Mouse (Mus musculus): ENCODE results near the gene Smyd1.
A peak's percentile ranks its signal among the peaks of the same experiment; 100 is the strongest.
"Not testable (repeated sequence)": the region's sequence is repeated elsewhere in the genome, so short reads cannot be mapped to it uniquely, and the experiment has no call there.

The Smyd1 gene

DNA sequence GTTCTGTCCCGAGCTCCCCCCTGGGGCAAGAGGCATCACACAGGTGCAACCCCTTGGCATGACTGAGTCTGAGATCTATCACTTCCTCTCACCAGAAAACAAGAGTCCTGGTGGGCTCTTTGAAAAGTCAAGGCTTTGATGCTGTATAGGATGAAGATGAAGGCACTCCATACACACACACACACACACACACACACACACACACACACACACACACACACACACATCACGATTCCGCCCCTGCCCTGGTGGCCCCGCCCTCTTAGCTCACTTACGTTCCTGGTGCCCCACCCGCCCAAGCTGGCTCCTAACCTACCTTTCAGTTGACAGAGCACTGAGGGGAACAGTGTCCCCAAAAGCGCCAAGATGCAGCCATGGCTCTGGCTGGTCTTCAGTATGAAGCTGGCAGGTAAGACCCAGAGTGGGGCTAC is 473 bp upstream of the Smyd1 start, which contains the start of gene Cd8b1:
Gene Cd8b1, plus strand, starts transcription at position 298 of the 431 bp plus-strand sequence.
- no peak for DNase-seq

DNA sequence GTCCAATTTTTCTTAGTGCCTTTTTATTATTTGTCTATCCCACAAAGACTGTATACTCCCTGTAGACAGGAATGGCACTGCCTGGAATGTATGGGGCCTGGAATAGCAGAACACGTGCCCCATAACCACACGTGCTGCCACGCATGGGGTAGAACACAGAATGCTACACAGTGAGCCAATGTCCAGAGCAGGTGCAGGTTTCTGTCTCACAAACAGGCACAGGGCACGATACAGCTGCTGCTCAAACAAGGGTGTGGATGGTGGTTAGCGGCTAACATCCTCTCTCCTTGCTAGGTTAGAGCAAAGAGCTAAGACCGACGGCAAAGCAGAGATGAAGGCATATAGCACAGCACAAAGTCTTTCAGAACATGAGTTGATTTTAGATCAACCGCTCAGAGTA is 14.5 kb downstream of the Smyd1 start:
- DNase-seq, result no peak

DNA sequence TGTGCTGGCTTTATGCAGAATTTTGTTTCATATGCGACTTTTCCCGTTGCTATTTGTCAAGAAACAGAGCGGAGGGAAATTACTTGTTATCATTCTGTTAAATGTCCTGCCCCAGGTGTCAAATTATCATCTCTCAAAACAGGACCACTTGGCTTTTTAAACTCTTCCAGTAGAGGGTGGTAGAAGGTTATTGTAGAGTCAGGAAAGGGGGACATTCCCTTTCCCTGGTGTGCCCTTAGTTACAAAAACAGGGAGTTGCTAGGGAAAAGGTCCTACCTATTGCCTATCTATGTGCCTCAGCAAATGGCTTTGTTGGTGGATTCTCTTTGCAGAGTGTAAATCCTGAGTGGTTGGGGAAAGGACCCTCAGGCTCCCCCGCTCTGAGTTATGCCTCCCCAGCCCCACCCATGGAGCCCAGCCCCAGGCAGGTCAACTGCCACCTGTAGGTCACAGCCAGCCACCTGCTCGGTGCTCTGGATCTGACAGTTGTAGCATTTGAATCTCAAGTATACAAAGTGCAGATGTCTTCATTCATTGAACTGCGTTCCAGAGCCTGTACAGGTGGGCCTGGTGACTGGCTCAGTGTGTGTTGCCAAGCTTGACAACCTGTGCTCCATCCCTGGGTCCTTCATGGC is 19.8 kb downstream of the Smyd1 start:
- DNase-seq, result no peak

DNA sequence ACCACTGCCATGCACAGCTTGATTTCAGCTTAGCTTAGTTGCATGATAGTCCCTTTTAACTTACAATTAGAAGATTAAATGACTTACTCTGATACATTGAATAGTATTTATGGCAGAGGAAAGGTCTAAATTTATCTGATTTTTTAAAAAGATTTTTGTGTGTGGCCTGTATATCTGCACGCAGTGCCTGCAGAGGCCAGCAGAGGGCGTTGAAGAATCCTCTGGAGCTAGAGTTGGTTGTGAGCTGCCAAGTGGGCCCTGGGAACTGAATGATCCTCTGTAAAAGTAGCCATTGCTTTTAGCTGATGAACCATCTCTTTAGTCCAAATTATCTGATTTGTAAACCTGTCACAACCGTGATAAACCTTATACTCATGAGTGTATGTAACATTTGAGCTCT is 23.3 kb downstream of the Smyd1 start:
- DNase-seq, result no peak

DNA sequence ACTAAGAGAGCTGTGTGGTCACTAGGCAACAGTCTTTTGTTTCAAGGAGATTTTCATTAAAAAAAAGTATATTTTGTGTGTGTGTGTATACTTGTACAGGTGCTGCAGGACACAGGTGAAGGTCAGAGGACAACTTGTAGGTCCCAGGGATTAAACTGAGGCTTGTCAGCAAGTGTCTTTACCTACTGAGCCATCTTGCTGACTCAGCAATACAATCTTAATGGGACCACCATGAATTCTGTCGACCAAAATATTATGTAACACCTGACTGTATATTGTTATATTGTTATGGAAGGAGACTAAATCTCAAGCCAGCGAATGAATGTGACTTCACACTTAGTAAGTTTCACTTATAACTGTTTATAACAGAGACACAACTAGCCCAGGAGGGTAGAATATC is 24.0 kb downstream of the Smyd1 start:
- DNase-seq, result no peak

DNA sequence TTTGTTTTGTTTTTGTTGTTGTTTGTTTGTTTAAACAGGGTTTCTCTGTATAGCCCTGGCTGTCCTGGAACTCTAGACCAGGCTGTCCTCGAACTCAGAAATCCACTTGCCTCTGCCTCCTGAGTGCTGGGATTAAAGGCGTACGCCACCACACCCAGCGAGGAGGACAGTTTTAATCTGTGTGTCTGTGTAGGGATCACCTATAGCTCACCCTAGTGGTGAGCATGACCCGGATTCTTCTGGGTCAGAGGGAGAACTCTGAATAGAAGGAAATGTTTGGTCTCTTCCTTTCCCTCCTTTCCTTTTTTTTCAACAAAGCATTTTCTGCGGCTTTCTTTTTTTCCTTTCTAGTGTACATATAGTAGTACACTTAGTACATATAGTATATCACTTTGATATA is 26.7 kb downstream of the Smyd1 start:
- no peak for DNase-seq

DNA sequence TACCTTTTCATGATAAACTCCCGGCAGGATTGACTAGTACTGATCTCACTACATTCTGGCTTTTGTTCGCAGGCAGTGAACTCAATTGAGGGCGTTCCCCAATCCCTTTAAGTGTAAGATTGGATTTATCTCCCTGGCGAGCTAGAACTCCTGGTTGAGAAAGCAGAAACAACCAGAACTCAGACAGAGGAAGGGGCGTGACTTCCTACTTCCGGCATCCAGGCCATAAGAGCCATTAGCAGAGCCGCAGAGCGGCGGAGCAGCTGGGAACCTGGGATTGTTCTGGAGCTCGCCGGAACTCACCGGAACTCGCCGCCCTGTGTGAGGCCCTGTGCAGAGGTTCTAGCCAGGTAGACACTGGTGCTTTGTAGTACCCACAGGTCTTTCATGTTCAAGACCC is 28.5 kb downstream of the Smyd1 start:
- DNase-seq, result no peak

DNA sequence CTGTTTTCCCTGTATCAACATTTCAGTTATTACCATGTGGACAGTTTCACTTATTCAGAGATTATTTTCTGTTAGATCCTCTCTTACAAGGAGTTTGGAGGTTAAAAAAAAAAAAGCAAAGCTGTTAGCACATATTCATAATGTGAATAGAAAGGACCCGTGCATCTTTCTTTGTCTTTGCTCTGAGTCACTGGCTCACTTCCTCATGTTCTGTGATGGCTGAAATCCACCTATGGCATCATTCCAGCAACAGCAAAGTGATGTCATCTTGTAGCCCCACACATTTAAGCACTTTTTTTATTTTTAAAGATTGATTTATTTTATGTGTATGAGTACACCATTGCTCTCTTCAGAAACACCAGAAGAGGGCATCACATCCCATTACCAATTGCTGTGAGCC is 42.6 kb downstream of the Smyd1 start:
- no peak for DNase-seq

DNA sequence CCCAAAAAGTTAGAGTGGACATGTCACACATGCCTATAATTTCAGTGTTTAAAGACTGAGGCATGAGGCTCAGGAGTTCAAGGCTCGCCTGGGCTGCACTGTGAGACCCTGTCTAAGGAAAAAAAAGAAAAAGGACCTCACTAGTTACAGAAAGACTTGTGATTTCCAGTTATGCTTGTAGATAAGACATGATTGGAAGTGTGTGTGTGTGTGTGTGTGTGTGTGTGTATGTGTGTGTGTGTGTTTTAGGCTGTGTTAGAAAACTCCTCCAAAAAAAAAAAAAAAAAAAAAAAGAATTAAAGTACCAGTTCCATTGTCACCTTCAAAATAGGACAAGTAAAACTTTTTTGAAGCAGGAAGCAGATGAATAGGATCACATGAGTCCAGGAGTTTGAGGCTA is 47.4 kb downstream of the Smyd1 start:
- DNase-seq, result no peak

DNA sequence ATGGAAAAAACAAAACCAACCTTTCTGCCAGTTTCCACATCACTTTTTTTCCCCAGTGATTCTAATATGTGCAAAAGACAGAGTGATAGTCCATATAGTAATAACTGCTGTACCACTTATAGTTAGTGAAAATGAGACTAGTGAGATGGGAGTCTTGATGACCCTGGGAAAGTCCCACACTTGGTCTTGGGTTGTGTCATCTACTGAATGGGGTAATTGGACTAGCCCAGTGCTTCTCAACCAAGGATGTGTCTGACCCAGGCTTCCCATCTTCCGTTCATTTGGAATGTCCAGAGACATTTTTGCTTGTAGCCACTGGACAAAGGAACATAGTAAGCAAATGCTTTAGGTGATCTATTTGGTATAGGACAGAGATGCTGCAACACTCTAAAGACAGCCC is 48.3 kb downstream of the Smyd1 start:
- no peak for DNase-seq

DNA sequence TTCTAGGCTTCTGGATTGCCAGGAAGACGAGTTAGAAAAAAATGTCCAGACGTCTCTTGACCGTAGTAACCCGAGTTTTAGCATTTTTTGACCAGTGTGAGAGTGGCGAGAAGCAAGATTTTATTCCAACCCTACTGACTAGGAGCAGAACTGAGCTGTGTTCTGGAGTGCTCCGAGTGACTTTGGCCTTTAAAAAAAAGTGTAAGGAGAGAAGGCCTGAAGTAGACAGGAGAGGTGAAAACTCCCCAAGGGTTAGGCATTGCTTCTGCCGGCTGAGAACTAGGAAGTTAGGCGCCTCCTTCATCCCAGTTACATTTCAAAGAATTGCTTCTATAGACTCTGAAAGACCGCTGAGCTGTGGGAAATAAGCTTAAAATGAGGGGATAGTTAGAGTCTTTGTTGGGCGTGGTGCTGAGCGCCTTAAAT is 49.7 kb downstream of the Smyd1 start:
- no peak for DNase-seq

DNA sequence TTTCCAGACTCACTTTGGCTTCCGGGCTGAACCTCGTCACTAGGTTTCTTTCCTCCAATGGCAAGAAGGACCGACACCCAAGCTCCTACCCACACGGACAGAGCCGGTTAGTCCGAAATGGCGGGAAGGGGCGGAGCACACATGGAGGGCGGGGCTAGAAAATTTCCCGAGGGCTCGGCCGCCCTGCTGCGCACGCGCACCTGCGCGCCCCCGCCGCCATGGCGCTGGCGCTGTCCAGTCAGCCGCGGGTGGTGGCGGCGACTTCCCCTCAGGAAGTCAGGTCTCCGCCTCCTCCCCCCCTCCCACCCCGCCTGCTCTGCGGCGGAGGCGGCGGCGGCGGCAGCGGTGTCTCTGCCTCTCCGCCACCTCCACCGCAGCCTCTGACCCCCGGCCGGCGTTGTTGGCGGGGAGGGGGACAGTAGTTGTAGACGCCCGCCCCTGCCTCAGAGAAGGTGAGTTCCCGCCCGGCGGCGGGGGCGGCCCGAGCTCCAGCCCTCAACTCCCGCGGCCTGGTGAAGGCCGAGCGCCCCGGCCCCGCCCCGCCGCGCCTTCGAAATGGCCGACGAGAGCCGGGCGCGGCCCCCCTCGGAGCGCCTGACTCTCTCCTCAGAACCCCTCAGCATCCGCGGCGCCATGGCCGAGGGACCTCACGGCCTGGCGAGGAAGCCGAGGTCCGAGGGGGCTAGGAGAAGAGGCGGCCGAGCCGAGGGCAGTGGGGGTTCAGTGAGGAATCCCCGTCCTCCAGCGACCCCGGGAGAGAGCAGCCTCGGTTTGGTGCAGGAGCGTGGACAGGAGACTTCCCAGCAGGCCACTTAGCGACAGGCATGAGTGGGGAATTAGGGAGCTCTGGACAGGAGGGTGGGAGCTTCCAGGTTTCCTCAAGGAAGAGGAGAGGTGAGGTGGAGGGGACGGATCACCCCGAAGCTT is 50.4 kb downstream of the Smyd1 start, which contains the start of gene Krcc1:
Gene Krcc1, plus strand, starts transcription at position 289 of the 927 bp plus-strand sequence.
- DNase-seq, result peak; percentile 98

DNA sequence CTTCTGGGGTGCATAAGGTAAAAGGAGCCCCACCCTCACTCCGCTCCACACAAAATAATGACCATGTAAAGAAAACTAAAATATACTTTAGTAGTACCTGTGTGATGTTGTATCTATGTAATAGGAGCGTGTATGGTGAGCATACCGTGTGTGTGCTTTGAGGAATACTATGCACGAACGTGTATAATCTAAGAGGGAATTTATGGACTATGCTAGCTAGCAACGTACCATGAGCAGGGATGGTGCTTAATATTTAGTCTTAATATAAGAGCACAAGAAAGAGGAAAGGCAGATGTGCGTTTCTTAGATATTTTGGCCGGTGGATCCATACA is 51.0 kb downstream of the Smyd1 start:
- DNase-seq, result no peak

DNA sequence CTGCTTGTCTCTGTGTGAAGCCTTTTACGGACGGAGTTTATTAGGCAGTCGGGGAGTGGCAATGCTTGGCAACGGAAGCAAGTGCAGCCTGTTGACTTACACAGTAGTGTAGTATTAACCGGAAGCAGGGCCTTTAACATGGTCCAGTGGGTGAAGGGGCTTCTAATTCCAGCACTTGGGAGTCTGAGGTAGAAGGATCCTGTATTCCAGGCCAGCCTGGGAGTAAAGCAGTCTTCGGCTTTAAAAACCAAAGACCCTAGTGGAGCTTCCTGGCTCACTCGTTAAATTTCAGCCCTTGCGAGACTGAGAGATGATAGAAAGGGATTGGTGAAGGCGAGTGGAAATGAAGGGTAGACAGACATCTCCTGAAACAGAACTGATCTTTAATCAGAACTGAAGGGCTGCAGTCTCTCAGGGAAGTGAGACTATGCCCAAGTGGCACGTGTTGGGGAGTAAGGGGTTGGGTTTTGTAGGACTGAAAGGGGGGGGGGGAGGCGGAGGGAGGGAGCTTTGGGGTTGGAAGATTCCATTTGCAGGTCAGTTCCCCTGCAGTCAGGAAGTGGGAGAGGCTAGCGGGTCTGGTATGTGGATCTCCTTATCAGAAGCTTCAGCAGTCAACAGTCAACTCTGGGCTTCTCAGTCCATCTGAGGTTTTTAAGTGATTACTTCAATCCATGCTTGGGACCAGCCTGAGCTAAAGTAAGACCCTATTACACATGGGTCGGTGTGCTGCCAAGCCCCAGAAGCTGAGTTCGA is 51.6 kb downstream of the Smyd1 start:
- DNase-seq, result peak; percentile 38

DNA sequence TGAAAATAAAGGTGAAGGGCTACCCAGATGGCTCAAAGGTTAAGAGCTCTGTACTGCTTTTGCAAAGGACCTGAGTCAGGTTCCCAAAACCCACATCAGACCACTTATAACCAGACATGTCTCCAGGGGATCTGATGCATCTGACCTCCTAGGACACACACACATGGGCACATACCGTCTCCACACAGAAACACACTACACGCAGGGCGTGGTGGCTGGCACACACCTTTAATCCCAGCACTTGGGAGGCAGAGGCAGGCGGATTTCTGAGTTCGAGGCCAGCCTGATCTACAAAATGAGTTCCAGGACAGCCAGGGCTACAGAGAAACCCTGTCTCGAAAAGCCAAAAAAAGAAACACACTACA is 52.4 kb downstream of the Smyd1 start:
- not testable (repeated sequence) for DNase-seq

DNA sequence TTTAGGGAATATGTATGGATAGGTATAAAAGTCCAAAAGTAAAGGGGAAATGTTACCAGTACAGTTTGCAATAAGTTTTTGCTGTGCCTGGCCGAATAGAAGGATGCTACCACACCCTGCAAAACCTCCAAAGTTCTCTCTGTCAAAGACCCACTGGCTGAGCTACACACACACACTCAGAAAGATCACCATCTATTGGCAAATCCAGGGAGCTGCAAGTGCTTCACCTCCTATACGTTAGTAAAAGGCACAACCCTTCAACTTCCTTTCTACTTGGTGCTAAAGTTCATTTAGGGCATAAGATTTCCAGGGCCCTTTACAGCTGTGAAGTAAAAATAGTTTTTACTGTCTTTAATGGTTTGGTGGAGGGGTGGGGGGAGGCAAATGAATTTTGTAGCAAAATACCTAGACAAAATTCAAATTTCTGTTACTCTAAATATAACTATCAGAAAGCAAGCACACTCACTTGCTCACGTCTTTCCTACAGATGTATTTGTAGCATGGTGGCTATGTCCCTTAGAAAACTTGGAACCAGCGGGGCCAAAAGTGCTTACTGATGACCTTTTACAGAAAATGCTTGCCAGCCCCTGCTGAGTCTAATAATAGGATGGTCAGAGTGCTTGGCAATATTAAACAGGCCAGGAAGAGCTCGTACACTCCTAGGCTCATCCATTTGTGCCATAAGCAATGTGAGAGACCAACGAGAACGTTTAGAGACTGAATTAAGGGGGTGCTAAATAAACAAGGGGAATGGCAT is 52.9 kb downstream of the Smyd1 start:
- DNase-seq, result no peak

DNA sequence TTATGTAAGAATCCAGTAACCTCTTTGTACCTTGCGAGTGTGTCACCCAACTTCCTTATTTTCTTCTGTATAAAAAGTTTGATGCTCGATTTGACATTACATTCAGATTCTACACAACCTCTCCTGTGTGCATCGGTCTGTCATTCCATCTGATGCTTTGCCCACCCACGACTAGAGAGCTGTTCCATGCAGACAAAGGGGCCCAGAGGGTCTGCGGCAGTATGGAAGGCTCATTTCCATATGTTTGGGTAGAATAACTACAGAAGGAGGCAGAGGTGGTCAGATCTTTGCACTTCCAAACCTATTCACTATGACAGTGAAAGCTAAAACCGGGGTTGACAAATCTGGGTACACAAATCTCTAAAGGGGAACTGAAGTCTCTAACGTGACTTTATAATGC is 54.4 kb downstream of the Smyd1 start:
- DNase-seq, result not testable (repeated sequence)

DNA sequence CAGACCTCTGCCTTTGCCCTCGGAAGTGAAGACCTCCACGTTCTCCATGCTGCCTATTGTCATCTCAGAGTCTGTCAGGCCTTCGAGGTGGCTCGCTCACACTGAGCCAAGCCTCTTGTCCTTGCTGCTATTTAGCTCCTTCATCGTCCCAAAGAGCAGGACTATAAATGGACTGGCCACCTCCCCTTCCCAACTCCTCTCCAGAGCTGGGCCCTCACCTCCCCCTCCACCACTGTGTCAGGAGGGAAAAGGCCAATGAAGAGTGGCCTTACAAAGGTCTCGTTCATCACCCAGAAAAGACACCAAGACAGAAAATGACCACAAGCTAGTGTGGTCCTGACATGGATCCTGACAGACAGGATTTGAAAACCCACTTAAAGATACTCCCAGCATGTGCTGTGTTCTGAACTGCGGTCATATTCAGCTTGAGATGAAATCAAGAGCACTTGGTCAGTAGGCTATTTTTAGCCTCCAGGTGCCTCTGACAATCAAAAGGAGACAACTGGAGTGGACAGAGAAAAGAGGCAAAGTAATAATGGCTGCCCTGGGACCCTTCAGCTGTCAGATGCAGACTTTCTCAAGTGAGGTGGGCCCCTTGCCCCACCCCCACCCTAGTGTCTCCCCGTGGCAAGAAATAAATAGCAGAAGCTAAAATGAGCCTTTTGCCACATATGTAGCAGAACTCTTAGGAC is 59.7 kb downstream of the Smyd1 start:
- DNase-seq, result no peak

DNA sequence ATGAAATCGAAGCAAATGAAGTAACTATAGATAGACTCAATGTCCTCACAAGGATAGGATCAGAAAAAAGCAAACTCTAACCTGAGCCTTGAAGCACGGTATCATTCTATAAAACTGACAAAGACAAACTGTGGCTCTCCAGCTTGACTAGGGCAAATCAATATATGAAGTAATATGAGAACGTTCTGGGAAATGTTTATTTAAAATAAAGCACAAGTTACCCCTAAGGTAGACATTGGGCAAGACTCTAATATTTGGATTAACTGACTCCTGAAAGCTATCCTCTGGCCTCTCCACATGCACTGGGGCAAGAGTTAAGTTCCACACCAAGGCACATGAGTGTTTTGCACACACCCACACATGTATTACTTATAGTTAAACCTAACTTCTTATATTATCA is 61.0 kb downstream of the Smyd1 start:
- DNase-seq, result no peak

DNA sequence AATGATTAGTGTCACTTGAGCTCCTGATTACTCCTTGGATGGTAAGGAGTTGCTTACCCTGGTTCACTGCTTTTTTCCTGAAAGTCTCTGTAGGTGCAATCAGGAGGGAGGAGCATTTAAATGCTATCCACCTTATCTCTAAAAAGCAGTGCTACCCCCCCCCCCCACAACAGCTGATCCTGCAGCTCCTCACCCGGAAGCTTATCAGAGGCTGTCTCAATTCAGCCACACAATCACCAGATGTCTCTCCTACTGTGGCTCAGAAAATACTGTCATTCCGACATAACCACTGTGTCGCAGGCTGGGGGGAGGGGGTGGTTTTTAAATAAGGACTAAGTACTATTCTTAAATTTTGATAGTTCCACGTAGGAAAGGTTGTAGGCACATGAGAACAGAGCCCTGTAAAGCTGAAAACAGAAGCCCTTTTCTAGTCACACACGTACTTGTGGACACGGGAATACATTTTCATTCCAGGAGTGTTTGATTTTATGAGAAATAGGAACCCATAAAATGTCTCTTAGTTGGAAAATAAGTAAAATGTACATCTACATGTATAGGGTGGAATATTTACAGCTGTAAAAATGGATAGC is 61.9 kb downstream of the Smyd1 start:
- peak; percentile 12 for DNase-seq

DNA sequence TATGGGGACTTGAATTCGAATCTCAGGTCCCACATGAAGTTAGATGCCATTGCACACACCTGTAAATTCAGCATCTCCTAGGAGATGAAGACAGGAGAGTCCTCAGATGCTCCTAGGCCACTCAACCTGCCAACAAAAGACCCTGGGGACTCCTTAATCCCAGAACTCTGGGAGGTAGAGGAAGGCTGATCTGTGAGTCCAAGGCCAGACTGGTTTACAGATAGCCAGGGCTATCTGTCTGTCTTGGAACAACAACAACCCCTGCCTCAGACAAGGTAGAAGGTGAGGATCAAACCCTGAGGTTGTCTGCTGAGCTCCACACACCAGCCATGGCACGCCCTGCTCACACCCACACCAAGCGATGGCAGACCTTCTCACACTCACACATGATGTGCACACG is 62.9 kb downstream of the Smyd1 start:
- DNase-seq, result no peak

DNA sequence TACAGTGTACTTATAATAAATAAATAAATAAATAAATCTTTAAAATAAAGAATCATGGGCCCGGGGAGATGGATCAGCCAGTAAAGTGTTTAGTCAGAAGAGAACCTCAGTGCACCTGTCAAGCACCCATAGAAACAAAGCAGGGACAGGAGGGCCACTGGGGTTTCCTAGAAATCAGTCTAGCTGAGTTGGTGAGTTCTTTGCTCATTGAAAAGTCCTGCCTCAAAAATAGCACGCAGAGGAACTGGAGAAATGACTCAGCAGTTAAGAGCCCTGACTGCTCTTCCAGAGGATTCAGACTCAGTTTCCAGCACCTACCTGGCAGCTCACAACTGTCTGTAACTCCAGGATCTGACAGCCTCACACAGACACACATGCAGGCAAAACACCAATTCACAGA is 63.5 kb downstream of the Smyd1 start:
- DNase-seq, result no peak

Data from layer of hippocampus, adult 9-11 months (tissue).